Mouse (Mus musculus): ENCODE data around the gene Ucp3.

GRCm38 (mm10) chr7:100530766-100531165 lies 58.0 kb downstream of the Ucp3 start:
- TF ChIP-seq TAL1 (IDR thresholded peaks at IDR 0.05; ENCODE audit: low read length) (no peak), GATA1 (IDR thresholded peaks at IDR 0.05; ENCODE audit: low read length) (no peak)
